In genomic region chr7:49942023-49942422, GRCm38 (mm10) we compare ENCODE assay signal across 33 mouse cellular contexts. TPM values are rescaled to one million over a fixed set of nuclear protein-coding genes. Genes with fewer than 3 reads are reported as not detected.
A peak's percentile ranks its signal among the peaks of the same experiment; 100 is the strongest.
DNase-seq lines count a peak whose midpoint lies in the region; ATAC-seq and TF ChIP-seq lines count a peak whose summit lies in the region.
"Had no signal": no experiment of that assay in that cellular context is flagged by ENCODE, and none has a peak within 500 bp of the region (broad histone marks: within the 10 kb centered on the region; RNA-seq: fewer than 3 reads in every experiment).

No protein-coding gene starts in this region.

- H3K9me3 ChIP-seq in forebrain, embryonic 14.5 days (replicated peaks; ENCODE audit: control insufficient read depth, low read length) = no peaks in the 10 kb centered on the region
- H3K9me3 ChIP-seq in forebrain, embryonic 10.5 days = no peaks in the 10 kb centered on the region
- no peaks in the 10 kb centered on the region for H3K9me3 ChIP-seq in kidney, embryonic 15.5 days (replicated peaks)
- no peaks in the 10 kb centered on the region for H3K9me3 ChIP-seq in embryonic facial prominence, embryonic 14.5 days (ENCODE audit: control insufficient read depth, low read length)
- no peaks in the 10 kb centered on the region for H3K9me3 ChIP-seq in limb, embryonic 12.5 days
- H3K9me3 ChIP-seq: heart, embryonic 13.5 days; intestine, embryonic 15.5 days; limb, embryonic 13.5 days; lung, embryonic 15.5 days; midbrain, embryonic 10.5 days; neural tube, embryonic 12.5 days had no signal

- DNase-seq in forebrain, embryonic 14.5 days (ENCODE audit: low spot score) = no peak
- DNase-seq in forebrain, embryonic 10.5 days (ENCODE audit: extremely low spot score, low spot score) = no peak
- DNase-seq in kidney, adult 18-20 months = no peak
- DNase-seq in embryonic facial prominence, embryonic 14.5 days (ENCODE audit: low spot score) = peak; percentile 34
- DNase-seq in layer of hippocampus, adult 2 months (ENCODE audit: low spot score in 2 of 2) = no peak
- no peak for DNase-seq in adrenal gland, postnatal 10 days
- DNase-seq: adrenal gland, postnatal 25 days; cerebellum, adult 18-20 months; cerebellum, postnatal 10 days; gastrocnemius, adult 2 months; gastrocnemius, postnatal 36 days; heart, adult 2 months; heart, postnatal 10 days; kidney, adult 8-10 months; layer of hippocampus, adult 9-11 months; right cerebral cortex, postnatal 14 days had no signal

- no peak overlapping the region for H3K4me3 ChIP-seq in forebrain, embryonic 14.5 days (ENCODE audit: low read depth, low read length)
- H3K4me3 ChIP-seq in forebrain, embryonic 10.5 days = no peak overlapping the region
- H3K4me3 ChIP-seq in kidney, embryonic 15.5 days (replicated peaks) = no peak overlapping the region
- H3K4me3 ChIP-seq in embryonic facial prominence, embryonic 14.5 days (ENCODE audit: low read depth, low read length) = no peak overlapping the region
- H3K4me3 ChIP-seq in limb, embryonic 12.5 days (replicated peaks) = no peak overlapping the region
- no peak overlapping the region for H3K4me3 ChIP-seq in layer of hippocampus, adult 2 months
- H3K4me3 ChIP-seq: gastrocnemius, adult 2 months; heart, adult 2 months; heart, embryonic 13.5 days; intestine, embryonic 15.5 days; limb, embryonic 13.5 days; lung, embryonic 15.5 days; midbrain, embryonic 10.5 days; myocyte; neural tube, embryonic 12.5 days had no signal

- H3K27ac ChIP-seq in forebrain, embryonic 14.5 days (ENCODE audit: low read depth, low read length) = no peak overlapping the region
- no peak overlapping the region for H3K27ac ChIP-seq in forebrain, embryonic 10.5 days
- no peak overlapping the region; the same call in 1 of the 2 replicates for H3K27ac ChIP-seq in kidney, embryonic 15.5 days
- no peak overlapping the region for H3K27ac ChIP-seq in embryonic facial prominence, embryonic 14.5 days (replicated peaks; ENCODE audit: low read depth, low read length)
- no peak overlapping the region for H3K27ac ChIP-seq in limb, embryonic 12.5 days
- no peak overlapping the region for H3K27ac ChIP-seq in layer of hippocampus, adult 2 months
- H3K27ac ChIP-seq: gastrocnemius, adult 2 months; heart, adult 2 months; heart, embryonic 13.5 days; hindbrain, embryonic 14.5 days; intestine, embryonic 15.5 days; limb, embryonic 13.5 days; lung, embryonic 15.5 days; midbrain, embryonic 10.5 days; neural tube, embryonic 12.5 days had no signal

- TF ChIP-seq CTCF in layer of hippocampus, adult 2 months (conservative IDR thresholded peaks at IDR 0.05) = no peak

- 30% methylated on average over 3 of the region's 3 CpGs for WGBS in forebrain, embryonic 14.5 days
- 51% methylated on average over 3 of the region's 3 CpGs for WGBS in forebrain, embryonic 10.5 days
- WGBS in kidney, embryonic 15.5 days = 48% methylated on average over 3 of the region's 3 CpGs
- WGBS in embryonic facial prominence, embryonic 14.5 days = 63% methylated on average over 3 of the region's 3 CpGs
- 28% methylated on average over 3 of the region's 3 CpGs for WGBS in limb, embryonic 12.5 days

- no peaks in the 10 kb centered on the region for H3K36me3 ChIP-seq in forebrain, embryonic 14.5 days (ENCODE audit: control insufficient read depth, insufficient read depth, low read length)
- H3K36me3 ChIP-seq in forebrain, embryonic 10.5 days (replicated peaks) = no peaks in the 10 kb centered on the region
- no peaks in the 10 kb centered on the region for H3K36me3 ChIP-seq in kidney, embryonic 15.5 days
- H3K36me3 ChIP-seq in embryonic facial prominence, embryonic 14.5 days (ENCODE audit: control insufficient read depth, insufficient read depth, low read length) = no peaks in the 10 kb centered on the region
- no peaks in the 10 kb centered on the region for H3K36me3 ChIP-seq in limb, embryonic 12.5 days
- H3K36me3 ChIP-seq: heart, embryonic 13.5 days; intestine, embryonic 15.5 days; limb, embryonic 13.5 days; lung, embryonic 15.5 days; midbrain, embryonic 10.5 days; neural tube, embryonic 12.5 days had no signal

- peak; percentile 42; the same call in 1 of the 2 replicates for ATAC-seq in forebrain, embryonic 14.5 days
- peak; percentile 66; the same call in 1 of the 2 replicates for ATAC-seq in kidney, embryonic 15.5 days (replicated peaks; ENCODE audit: low FRiP score)
- peak; percentile 47; the same call in 1 of the 2 replicates for ATAC-seq in embryonic facial prominence, embryonic 14.5 days (ENCODE audit: low read depth)
- ATAC-seq in limb, embryonic 12.5 days (ENCODE audit: insufficient number of reproducible peaks, insufficient read depth, low FRiP score, low TSS enrichment, low read depth) = peak; percentile 41; the same call in 1 of the 2 replicates
- ATAC-seq: CD4-positive, CD25-positive, alpha-beta regulatory T cell, adult 4 months; intestine, embryonic 15.5 days had no signal

- H3K9ac ChIP-seq in forebrain, embryonic 14.5 days (ENCODE audit: low read length) = no peak overlapping the region
- H3K9ac ChIP-seq in kidney, embryonic 15.5 days = no peak overlapping the region
- no peak overlapping the region for H3K9ac ChIP-seq in embryonic facial prominence, embryonic 14.5 days (ENCODE audit: low read depth, low read length)
- H3K9ac ChIP-seq in limb, embryonic 12.5 days (replicated peaks) = no peak overlapping the region
- H3K9ac ChIP-seq: heart, embryonic 13.5 days; hindbrain, embryonic 14.5 days; intestine, embryonic 15.5 days; limb, embryonic 13.5 days; lung, embryonic 15.5 days; neural tube, embryonic 12.5 days had no signal

- no peaks in the 10 kb centered on the region for H3K27me3 ChIP-seq in forebrain, embryonic 14.5 days (replicated peaks; ENCODE audit: control insufficient read depth, insufficient read depth, low read length)
- H3K27me3 ChIP-seq in forebrain, embryonic 10.5 days (ENCODE audit: poor library complexity, severe bottlenecking) = no peaks in the 10 kb centered on the region
- H3K27me3 ChIP-seq in kidney, embryonic 15.5 days = no peaks in the 10 kb centered on the region
- H3K27me3 ChIP-seq in embryonic facial prominence, embryonic 14.5 days (replicated peaks; ENCODE audit: control insufficient read depth, insufficient read depth, low read length) = no peaks in the 10 kb centered on the region
- H3K27me3 ChIP-seq in limb, embryonic 12.5 days = no peaks in the 10 kb centered on the region
- H3K27me3 ChIP-seq: intestine, embryonic 15.5 days; limb, embryonic 13.5 days; neural tube, embryonic 12.5 days had no signal

- H3K4me2 ChIP-seq in forebrain, embryonic 14.5 days (ENCODE audit: low read length) = no peak overlapping the region
- no peak overlapping the region for H3K4me2 ChIP-seq in kidney, embryonic 15.5 days
- H3K4me2 ChIP-seq in embryonic facial prominence, embryonic 14.5 days (ENCODE audit: low read depth, low read length) = no peak overlapping the region
- H3K4me2 ChIP-seq in limb, embryonic 12.5 days = no peak overlapping the region
- H3K4me2 ChIP-seq: heart, embryonic 13.5 days; hindbrain, embryonic 14.5 days; intestine, embryonic 15.5 days; limb, embryonic 13.5 days; liver, embryonic 11.5 days; lung, embryonic 15.5 days; neural tube, embryonic 12.5 days had no signal

- peaks cover 4% of the 10 kb centered on the region; the same call in 1 of the 2 replicates for H3K4me1 ChIP-seq in forebrain, embryonic 14.5 days (ENCODE audit: control insufficient read depth, insufficient read depth, low read length)
- peaks cover 11% of the 10 kb centered on the region for H3K4me1 ChIP-seq in forebrain, embryonic 10.5 days
- H3K4me1 ChIP-seq in kidney, embryonic 15.5 days = no peaks in the 10 kb centered on the region
- H3K4me1 ChIP-seq in embryonic facial prominence, embryonic 14.5 days (ENCODE audit: control insufficient read depth, insufficient read depth, low read length) = no peaks in the 10 kb centered on the region
- H3K4me1 ChIP-seq in limb, embryonic 12.5 days (replicated peaks) = peaks cover 13% of the 10 kb centered on the region
- H3K4me1 ChIP-seq: heart, embryonic 13.5 days; intestine, embryonic 15.5 days; limb, embryonic 13.5 days; lung, embryonic 15.5 days; neural tube, embryonic 12.5 days had no signal

RNA-seq across cellular contexts. Expression of gene Slc6a5, which starts 32.1 kb away (rescaled TPM):
- polyA plus RNA-seq in forebrain, embryonic 14.5 days (2014; fragmentation: Nextera tagmentation; extraction: Ambion mirVana) = not detected in 2 replicates
- polyA plus RNA-seq in forebrain, embryonic 10.5 days (2016; fragmentation: Nextera tagmentation; extraction: Ambion mirVana) = not detected in 2 replicates
- polyA plus RNA-seq in kidney, embryonic 15.5 days (2015; fragmentation: Nextera tagmentation; extraction: Ambion mirVana) = 0.04 and 0.06 TPM in 2 replicates
- 0.08 TPM in 1 of 2 replicates, not detected in the other for polyA plus RNA-seq in embryonic facial prominence, embryonic 14.5 days (2014; fragmentation: Nextera tagmentation; extraction: Ambion mirVana)
- polyA plus RNA-seq in limb, embryonic 12.5 days (2016; fragmentation: Nextera tagmentation; extraction: Ambion mirVana) = not detected in 2 replicates
- total RNA-seq in layer of hippocampus, adult 2 months (2021) = not detected
- total RNA-seq in adrenal gland, postnatal 10 days (2021) = 1 to 10 TPM in 1 of 2 experiments, under 1 TPM in 1; 0.58 to 1.7 TPM
- total RNA-seq: common myeloid progenitor, adult 5-6 weeks; gastrocnemius, adult 2 months; gastrocnemius, postnatal 36 days; heart, adult 2 months; heart, postnatal 10 days; megakaryocyte progenitor cell, adult 5-6 weeks had no signal
- polyA plus RNA-seq: CD4-positive, CD25-positive, alpha-beta regulatory T cell, adult 4 months; heart, embryonic 13.5 days; intestine, embryonic 15.5 days; liver, embryonic 11.5 days; liver, embryonic 16.5 days; midbrain, embryonic 10.5 days; myocyte; small intestine, adult 2 months; stomach, embryonic 14.5 days had no signal

RNA-seq across cellular contexts. Expression of gene Nell1, which starts 32.6 kb away (rescaled TPM):
- polyA plus RNA-seq in forebrain, embryonic 14.5 days (2014; fragmentation: Nextera tagmentation; extraction: Ambion mirVana) = 9.7 and 10.7 TPM in 2 replicates
- polyA plus RNA-seq in forebrain, embryonic 10.5 days (2016; fragmentation: Nextera tagmentation; extraction: Ambion mirVana) = 0.11 and 0.35 TPM in 2 replicates
- polyA plus RNA-seq in kidney, embryonic 15.5 days (2015; fragmentation: Nextera tagmentation; extraction: Ambion mirVana) = 11.5 and 12.3 TPM in 2 replicates
- 12.8 and 13.4 TPM in 2 replicates for polyA plus RNA-seq in embryonic facial prominence, embryonic 14.5 days (2014; fragmentation: Nextera tagmentation; extraction: Ambion mirVana)
- polyA plus RNA-seq in limb, embryonic 12.5 days (2016; fragmentation: Nextera tagmentation; extraction: Ambion mirVana) = 2.0 and 2.6 TPM in 2 replicates
- 10 to 100 TPM; 46.2 to 51.7 TPM for total RNA-seq in layer of hippocampus, adult 2 months (2021)
- under 1 TPM; 0.90 to 0.91 TPM for total RNA-seq in adrenal gland, postnatal 10 days (2021)
- total RNA-seq: common myeloid progenitor, adult 5-6 weeks; gastrocnemius, postnatal 36 days; heart, adult 2 months; megakaryocyte progenitor cell, adult 5-6 weeks had no signal
- polyA plus RNA-seq: CD4-positive, CD25-positive, alpha-beta regulatory T cell, adult 4 months; heart, adult 2 months; myocyte had no signal
